Mouse (Mus musculus) adrenal gland, adult (tissue): ENCODE results near the gene Eri3.

Experiments
- DNase-seq, 2 experiments: peaks; one replicate each; pipeline ENCODE4 v3.0.0; 2022 to 2023; ENCODE audit warnings: low spot score in 1 of 2; ENCODE audit not compliant: inconsistent age in 2 of 2

Gene Eri3

DNA sequence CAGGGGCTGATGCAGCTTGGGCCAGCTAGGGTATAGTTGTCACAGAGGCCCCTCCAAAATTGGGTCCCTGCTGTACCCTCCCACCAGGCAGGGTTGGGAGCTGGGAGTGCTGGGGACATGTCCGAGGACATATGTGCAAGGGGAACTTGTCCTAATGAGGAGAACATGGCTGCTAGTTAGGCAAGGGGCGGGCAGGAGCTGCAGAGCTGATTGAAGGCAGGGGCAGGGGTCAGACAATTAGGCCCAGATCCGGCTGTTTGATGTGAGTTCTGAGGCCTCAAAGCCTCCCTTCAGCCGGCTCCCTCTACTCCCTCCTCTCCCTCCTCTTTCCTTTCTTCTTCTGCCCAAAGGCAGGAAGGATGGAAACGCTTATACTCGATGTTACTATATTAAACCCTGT lies 106.8 kb downstream of the Eri3 start:
- DNase-seq = no peak

GRCm38 (mm10) chr4:117657646-117658045 lies 107.5 kb downstream of the Eri3 start:
- DNase-seq = no peak

DNA sequence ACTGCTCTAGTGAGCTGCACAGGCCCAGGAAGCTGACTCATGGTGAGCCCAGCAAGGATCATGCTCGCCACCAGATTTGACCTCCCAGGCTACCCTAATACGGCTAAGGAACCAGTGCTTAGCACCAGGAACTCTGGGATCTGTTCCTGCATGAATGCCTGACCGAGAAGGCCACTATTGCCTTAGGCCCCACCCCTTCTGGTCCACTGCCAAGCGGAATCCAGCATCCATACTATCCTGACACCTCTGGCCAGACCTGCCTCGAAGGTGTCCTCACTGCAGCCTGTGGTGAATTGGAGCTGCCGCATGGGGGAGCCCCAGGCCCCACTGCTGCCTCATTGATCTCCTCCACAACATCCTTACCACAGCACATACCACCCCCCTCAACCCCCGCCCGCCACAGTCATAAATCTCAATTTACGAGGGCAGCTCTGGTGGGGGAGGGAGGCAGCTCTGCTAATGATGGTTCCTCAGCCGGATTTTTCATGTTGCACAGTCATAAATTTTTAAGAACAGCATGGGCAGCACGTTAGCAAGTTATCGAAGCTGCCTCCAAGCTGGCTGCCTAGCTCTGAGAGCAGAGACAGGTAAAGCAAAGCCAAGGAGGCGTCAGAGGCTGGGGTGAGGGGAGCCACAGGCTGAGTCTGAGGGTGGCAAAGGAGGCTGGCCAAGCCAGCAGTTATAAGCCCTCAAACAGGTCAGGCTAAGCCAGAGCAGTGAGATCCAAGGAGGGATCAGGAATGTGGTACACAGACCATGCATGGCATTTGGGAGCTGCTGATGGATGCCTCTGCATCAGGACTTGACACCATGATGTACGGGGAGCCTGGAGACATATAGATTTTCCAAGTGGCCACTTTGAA lies 108.6 kb downstream of the Eri3 start:
- DNase-seq = no peak

GRCm38 (mm10) chr4:117660001-117660400 lies 109.8 kb downstream of the Eri3 start:
- DNase-seq = no peak

- DNase-seq = no peak
Measured at GRCm38 (mm10) chr4:117664411-117665137, 114.4 kb downstream of the Eri3 start.

DNA sequence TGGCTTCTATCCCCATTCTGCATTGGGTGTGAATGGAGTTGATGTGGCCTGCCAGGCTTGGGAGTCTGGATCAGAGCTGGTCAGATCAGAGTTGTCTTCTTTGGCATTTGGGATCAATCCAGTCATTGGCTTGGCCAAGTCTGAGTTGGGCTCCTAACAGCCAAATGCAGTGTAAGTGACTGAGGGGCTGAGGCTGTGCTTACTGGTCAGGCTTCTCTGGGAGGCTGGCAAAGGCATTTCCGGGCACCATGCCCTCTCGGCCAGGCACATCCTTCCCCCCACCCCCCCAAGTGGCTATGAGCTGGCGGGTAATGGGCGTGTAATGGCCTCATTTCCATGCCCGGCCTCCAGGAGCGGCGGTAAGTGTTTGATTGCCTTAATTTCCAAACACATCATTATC lies 115.4 kb downstream of the Eri3 start:
- no peak for DNase-seq

GRCm38 (mm10) chr4:117666054-117666453 lies 115.9 kb downstream of the Eri3 start:
- DNase-seq = no peak

GRCm38 (mm10) chr4:117669874-117670273 lies 119.7 kb downstream of the Eri3 start:
- DNase-seq = no peak

GRCm38 (mm10) chr4:117672042-117672441 lies 121.9 kb downstream of the Eri3 start:
- no peak for DNase-seq

DNA sequence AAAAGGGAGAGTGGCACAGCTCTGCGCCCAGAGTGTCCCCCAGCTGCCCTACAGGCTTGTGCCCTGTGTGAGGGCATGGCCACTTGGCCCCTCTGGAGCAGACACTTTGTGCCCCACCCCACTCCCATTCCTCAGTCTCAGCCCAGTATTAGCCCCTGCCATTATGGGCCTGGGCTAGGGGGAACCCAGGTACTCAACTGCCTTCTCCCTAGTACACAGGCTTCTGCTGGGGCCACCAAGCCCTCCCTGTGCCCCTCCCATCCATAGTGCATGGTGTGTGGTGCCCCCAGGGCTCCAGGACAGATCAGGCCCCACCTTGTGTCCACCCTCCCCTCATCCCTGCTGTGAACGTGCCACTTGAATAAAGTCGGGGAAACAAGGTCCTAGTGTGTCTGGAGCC lies 123.7 kb downstream of the Eri3 start:
- no peak for DNase-seq

DNA sequence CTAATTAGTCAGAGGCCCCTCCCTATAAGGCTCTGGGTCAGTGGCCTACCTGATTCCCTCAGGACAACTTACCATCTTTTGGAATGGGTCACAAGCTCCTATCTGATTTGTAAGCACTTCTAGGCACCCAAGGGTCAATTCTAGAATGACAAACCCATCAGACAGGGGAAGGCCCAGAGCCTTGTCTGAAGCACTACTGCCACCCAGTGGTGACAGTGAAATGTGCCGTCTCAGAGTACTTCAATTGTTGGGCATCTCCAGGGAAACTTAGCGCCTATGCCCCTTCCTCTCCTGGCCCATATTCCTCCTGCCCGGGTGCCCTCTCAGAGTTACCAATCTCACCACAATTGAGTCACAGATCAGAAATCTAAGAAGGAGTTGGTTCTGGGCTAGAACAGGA lies 126.7 kb downstream of the Eri3 start:
- peak; percentile 72 to 91 for DNase-seq

DNA sequence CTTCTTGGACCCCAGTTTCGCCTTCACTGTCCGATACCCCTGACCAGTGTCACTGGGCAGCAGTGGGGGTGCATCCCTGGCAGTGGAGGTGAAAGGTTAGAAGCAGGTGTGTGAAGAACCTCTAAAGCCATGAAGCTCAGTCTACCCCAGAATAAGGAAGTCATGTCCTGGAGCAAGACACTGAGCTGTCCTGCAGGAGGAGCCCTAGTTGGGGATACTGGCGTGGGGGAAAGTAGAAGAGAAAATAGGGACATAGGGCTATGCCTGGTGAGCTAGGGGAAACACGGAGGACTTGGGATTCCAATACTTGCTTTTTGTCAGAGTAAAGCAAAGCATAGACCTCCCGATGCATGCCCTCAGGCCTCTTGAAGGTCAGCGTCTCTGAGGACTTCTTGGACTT lies 130.8 kb downstream of the Eri3 start:
- DNase-seq = no peak

DNA sequence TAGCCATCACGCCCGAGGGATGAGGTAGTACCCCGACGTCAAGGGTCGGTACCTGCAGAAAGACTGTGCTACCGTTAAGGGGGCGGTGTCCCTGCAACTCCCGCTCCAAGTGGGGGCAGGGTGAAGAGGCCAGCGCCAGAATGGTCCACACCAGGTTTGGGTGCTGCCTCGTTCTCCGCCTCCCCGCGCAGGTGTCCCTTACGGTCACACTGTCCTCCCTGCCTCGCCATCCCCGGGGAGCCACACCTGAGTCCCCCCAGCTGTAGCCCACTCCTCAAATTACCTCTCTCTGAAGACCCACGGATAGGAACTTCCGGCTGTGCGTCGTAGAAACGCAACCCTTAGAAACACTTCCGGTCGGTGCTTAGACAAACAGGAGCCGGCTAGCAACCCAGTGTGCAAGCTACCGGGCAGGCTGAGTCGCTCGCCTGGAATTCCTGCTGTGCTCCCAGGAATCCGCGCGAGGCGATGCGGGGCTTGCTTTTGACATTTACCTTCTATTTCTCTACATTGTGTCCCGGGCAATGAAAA lies 131.8 kb downstream of the Eri3 start, which contains the start of gene Dmap1:
TSS of gene Dmap1 (minus strand) at position 343 of the 531 bp plus-strand sequence.
- DNase-seq = peak; percentile 84 to 95

- no peak for DNase-seq
Measured at GRCm38 (mm10) chr4:117682463-117682862, 132.3 kb downstream of the Eri3 start.

DNA sequence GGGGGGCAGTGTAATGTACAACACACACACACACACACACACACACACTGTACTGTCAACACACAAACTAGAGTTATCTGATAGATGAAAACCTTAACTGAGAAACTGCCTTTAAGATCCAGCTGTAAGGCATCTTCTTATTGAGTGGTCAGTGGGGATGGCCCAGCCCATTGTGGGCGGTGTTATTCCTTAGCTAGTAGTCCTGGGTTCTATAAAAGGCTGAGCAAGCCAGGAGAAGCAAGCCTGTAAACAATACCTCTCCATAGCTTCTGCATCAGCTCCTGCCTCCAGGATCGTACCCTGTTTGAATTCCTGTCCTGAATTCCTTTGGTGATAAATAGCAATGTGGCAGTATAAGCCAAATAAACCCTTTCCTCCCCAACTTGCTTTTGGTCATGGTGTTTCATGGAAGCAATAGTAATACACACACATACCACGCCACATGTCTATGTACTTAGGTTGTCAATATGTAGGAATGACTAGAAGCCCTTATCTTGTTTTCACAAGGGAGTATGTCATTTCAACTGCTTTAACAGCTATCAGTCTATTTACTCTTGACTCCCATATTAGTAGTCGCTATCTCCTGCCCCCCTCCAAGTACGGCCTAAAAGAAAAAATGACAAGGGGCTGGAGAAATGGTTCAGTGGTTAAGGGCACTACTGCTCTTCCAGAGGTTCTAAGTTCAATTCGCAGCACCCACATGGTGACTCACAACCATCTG lies 133.0 kb downstream of the Eri3 start:
- no peak for DNase-seq

GRCm38 (mm10) chr4:117686354-117686753 lies 136.2 kb downstream of the Eri3 start:
- DNase-seq = no peak

GRCm38 (mm10) chr4:117705361-117705760 lies 155.2 kb downstream of the Eri3 start:
- peak; percentile 21 to 84 for DNase-seq

DNA sequence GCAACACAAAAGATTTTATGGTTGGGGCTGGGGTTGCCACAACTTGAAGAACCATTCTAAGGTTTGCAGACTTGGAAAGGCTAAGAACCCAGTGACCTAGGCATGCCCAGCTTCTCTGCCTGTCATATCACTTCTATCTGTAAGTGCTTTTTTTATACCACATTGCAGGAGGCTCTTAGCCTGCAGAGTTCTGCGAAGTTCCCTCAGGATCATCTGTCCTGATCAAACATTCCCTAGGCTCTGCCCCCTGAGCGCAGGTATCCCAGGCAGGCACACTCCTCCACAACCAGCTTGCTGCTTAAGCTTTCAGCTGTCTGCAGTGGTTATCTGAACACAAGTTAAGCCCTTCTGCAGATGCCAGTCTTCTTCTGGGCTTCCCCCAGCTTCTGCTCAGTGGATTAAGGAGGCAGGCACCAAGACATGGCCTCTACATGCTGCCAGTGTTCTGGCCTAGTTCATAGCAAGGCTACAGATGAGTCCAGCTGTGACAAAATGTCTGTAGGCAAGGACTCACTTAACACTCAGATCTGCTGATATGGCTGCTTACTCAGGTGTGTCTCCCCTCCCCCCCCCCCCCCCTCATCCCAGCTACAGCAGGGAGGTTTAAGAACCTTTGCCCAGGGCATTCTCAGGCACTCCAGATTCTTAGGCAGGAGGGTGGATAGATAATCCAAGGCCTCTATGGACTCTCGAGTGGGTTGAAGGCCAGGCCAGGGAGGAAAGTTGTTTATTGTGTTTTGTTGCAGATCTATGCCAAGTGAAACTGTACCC lies 158.8 kb downstream of the Eri3 start:
- DNase-seq = no peak

DNA sequence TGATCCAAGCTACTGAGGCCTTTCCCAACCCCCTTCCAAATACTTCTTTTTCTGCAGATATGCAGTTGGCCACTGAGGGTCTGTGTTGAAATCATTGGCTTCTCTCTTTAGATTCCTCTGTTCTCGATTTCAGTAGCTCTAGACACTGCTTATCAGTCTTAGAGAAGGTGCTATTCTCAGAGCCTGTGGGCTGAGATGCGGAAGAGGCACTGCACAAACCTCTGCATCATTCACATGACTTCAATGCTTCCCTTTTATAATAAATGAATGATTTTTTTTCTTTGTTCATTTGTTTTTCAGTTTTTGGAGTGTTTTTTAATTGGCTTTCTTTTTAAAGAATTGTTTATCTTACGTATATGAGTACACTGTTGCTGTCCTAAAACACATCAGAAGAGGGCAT lies 162.1 kb downstream of the Eri3 start:
- DNase-seq = no peak

DNA sequence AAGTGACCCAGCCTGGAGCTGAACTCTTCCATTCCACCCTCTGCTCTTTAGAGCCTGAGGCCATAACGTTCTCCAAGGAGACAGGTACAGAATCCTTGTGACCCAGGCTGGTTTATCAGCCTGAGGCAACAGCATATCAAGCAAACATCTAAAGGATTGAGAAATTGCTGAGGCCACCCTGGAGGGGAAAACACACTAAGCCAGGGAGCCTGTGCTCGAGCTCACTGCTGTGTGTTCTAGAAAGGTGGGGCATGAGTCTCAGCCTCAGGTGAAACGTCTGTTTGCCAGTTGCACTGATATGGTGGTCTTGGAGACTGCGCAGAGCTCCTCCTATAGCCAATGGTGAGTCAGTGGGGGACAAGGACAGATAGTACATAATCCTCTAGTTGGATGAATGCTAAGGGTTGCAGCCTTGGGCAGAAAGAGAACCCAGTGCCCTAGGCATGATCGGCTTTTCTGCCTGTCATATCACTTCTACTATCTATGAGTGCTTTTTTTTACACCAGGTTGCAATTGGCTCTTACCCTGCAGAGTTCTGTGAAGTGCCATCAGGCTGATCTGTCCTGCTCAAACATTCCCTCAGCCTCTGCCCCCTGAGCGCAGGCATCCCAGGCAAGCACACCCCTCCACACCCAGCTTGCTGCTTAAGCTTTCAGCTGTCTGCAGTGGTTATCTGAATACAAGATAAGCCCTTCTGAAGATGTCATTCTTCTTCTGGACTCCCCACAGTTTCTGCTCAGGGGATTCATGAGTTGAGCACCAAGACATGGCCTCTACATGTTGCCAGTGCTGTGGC lies 163.3 kb downstream of the Eri3 start:
- DNase-seq = no peak
